In genomic region chr14:75541731-75542130, GRCm38 (mm10) we compare ENCODE assay signal across 14 mouse cellular contexts. TPM values are rescaled to one million over a fixed set of nuclear protein-coding genes. Genes with fewer than 3 reads are reported as not detected.
DNase-seq lines count a peak whose midpoint lies in the region; ATAC-seq and TF ChIP-seq lines count a peak whose summit lies in the region.
"Had no signal": no experiment of that assay in that cellular context is flagged by ENCODE, and none has a peak within 500 bp of the region (broad histone marks: within the 10 kb centered on the region; RNA-seq: fewer than 3 reads in every experiment).

No protein-coding gene starts in this region.

- H3K4me3 ChIP-seq in forebrain, embryonic 16.5 days (replicated peaks; ENCODE audit: low read length): no peak overlapping the region
- H3K4me3 ChIP-seq in midbrain, embryonic 11.5 days (ENCODE audit: low read depth, low read length): no peak overlapping the region
- H3K4me3 ChIP-seq in cerebellum, adult 2 months (replicated peaks; ENCODE audit: insufficient read depth, low read depth, low read length): no peak overlapping the region
- H3K4me3 ChIP-seq: heart, embryonic 13.5 days; limb, embryonic 15.5 days had no signal

- H3K4me1 ChIP-seq in forebrain, embryonic 16.5 days (replicated peaks; ENCODE audit: control insufficient read depth, insufficient read depth, low read length): peaks cover 15% of the 10 kb centered on the region
- H3K4me1 ChIP-seq in midbrain, embryonic 11.5 days (ENCODE audit: control insufficient read depth, insufficient read depth, low read length): peaks cover 23% of the 10 kb centered on the region
- H3K4me1 ChIP-seq in cerebellum, adult 2 months (ENCODE audit: control insufficient read depth, insufficient read depth, low read length): no peaks in the 10 kb centered on the region

- WGBS in forebrain, embryonic 16.5 days: 37% methylated on average over 8 of the region's 8 CpGs
- WGBS in midbrain, embryonic 11.5 days: 7% methylated on average over 8 of the region's 8 CpGs
- WGBS in cerebellum, adult 2 months: 63% methylated on average over 8 of the region's 8 CpGs

- H3K36me3 ChIP-seq in forebrain, embryonic 16.5 days (ENCODE audit: control insufficient read depth, insufficient read depth): no peaks in the 10 kb centered on the region
- H3K36me3 ChIP-seq in midbrain, embryonic 11.5 days (ENCODE audit: control insufficient read depth, insufficient read depth, low read length): no peaks in the 10 kb centered on the region
- H3K36me3 ChIP-seq: heart, embryonic 13.5 days; limb, embryonic 15.5 days had no signal

- no peak for TF ChIP-seq CTCF in cerebellum, adult 2 months (IDR thresholded peaks at IDR 0.05; ENCODE audit: borderline replicate concordance, insufficient read depth, low read depth, low read length)

- H3K9ac ChIP-seq in forebrain, embryonic 16.5 days (replicated peaks; ENCODE audit: low read depth, low read length): no peak overlapping the region
- H3K9ac ChIP-seq in midbrain, embryonic 11.5 days (ENCODE audit: low read length): no peak overlapping the region
- H3K9ac ChIP-seq: heart, embryonic 13.5 days; limb, embryonic 15.5 days had no signal

- TF ChIP-seq POLR2A in cerebellum, adult 2 months (IDR thresholded peaks at IDR 0.05; ENCODE audit: borderline replicate concordance, insufficient read depth, low read length): no peak

- H3K9me3 ChIP-seq in forebrain, embryonic 16.5 days (ENCODE audit: control insufficient read depth, low read length): no peaks in the 10 kb centered on the region
- no peaks in the 10 kb centered on the region for H3K9me3 ChIP-seq in midbrain, embryonic 11.5 days (ENCODE audit: control insufficient read depth, low read length)
- H3K9me3 ChIP-seq: heart, embryonic 13.5 days; limb, embryonic 15.5 days had no signal

- H3K27ac ChIP-seq in forebrain, embryonic 16.5 days (ENCODE audit: low read length): peak overlapping the region; percentile 60; the same call in 1 of the 2 replicates
- H3K27ac ChIP-seq in midbrain, embryonic 11.5 days (ENCODE audit: low read depth, low read length): peak overlapping the region; percentile 22; the same call in 1 of the 2 replicates
- no peak overlapping the region for H3K27ac ChIP-seq in cerebellum, adult 2 months (ENCODE audit: insufficient read depth, low read length)
- H3K27ac ChIP-seq: heart, embryonic 13.5 days; limb, embryonic 15.5 days had no signal

- ATAC-seq in forebrain, embryonic 16.5 days: no peak
- ATAC-seq in midbrain, embryonic 11.5 days (ENCODE audit: low FRiP score): peak; percentile 31; the same call in 1 of the 2 replicates
- ATAC-seq: CD4-positive, CD25-positive, alpha-beta regulatory T cell, adult 4 months; intestine, embryonic 16.5 days had no signal

- peak; percentile 43 to 64 for DNase-seq in kidney, postnatal 4 days
- DNase-seq in kidney, postnatal 36 days: no peak
- DNase-seq in midbrain, embryonic 11.5 days (ENCODE audit: low spot score, missing footprints): peak; percentile 91
- peak; percentile 28 for DNase-seq in yolk sac, embryonic 10.5 days (ENCODE audit: low spot score)
- DNase-seq in layer of hippocampus, adult 9-10 months (ENCODE audit: low spot score): no peak
- DNase-seq in cerebellum, adult 2 months: no peak
- DNase-seq in right cerebral cortex, postnatal 25 days: no peak
- DNase-seq: lung, postnatal 14 days; right cerebral cortex, postnatal 4 days had no signal

- no peak overlapping the region for H3K4me2 ChIP-seq in forebrain, embryonic 16.5 days (ENCODE audit: low read length)
- no peak overlapping the region for H3K4me2 ChIP-seq in midbrain, embryonic 11.5 days
- H3K4me2 ChIP-seq: heart, embryonic 13.5 days; limb, embryonic 15.5 days had no signal

- no peaks in the 10 kb centered on the region for H3K27me3 ChIP-seq in forebrain, embryonic 16.5 days (replicated peaks; ENCODE audit: control insufficient read depth, insufficient read depth, low read length)
- no peaks in the 10 kb centered on the region for H3K27me3 ChIP-seq in midbrain, embryonic 11.5 days (ENCODE audit: control insufficient read depth, insufficient read depth, low read length)
- no peaks in the 10 kb centered on the region for H3K27me3 ChIP-seq in cerebellum, adult 2 months (ENCODE audit: control insufficient read depth, insufficient read depth, low read length)
- H3K27me3 ChIP-seq: heart, embryonic 13.5 days; limb, embryonic 15.5 days had no signal

RNA-seq across cellular contexts. Expression of gene Spert, which starts 51.2 kb away (rescaled TPM):
- polyA plus RNA-seq in forebrain, embryonic 16.5 days (2015; fragmentation: Nextera tagmentation; extraction: Ambion mirVana): not detected in 2 replicates
- not detected in 2 replicates for polyA plus RNA-seq in midbrain, embryonic 11.5 days (2014; fragmentation: Nextera tagmentation; extraction: Ambion mirVana)
- polyA plus RNA-seq in cerebellum, adult 2 months (2012; rRNA removed): not detected in 2 replicates
- polyA plus RNA-seq: CD4-positive, CD25-positive, alpha-beta regulatory T cell, adult 4 months; heart, embryonic 13.5 days; intestine, embryonic 16.5 days; limb, embryonic 15.5 days had no signal

Comparison
In these comparisons a context has a peak if more than half of its experiments do, and no peak if none do; other contexts are left out.
1. DNase-seq: peak in kidney, postnatal 4 days (2 of 2), midbrain, embryonic 11.5 days (single experiment) and yolk sac, embryonic 10.5 days (single experiment); none in kidney, postnatal 36 days (0 of 2), layer of hippocampus, adult 9-10 months (single experiment), cerebellum, adult 2 months (0 of 2) and right cerebral cortex, postnatal 25 days (single experiment).